Mouse (Mus musculus): Measurements from ENCODE around the gene Banf1. TPM values are rescaled to one million over a fixed set of nuclear protein-coding genes. Genes with fewer than 3 reads are reported as not detected.
"Not testable (repeated sequence)": the region's sequence is repeated elsewhere in the genome, so short reads cannot be mapped to it uniquely, and the experiment has no call there.

The Banf1 gene
- polyA plus RNA-seq, 1 experiment from 2014 or later, result 164 TPM

- DNase-seq (no peak), ATAC-seq (no peak; the same call in 1 of the 2 replicates)
- H3K4me2 ChIP-seq (ENCODE audit: low read depth, low read length), result peak overlapping the region; percentile 83
These were observed 41.4 kb upstream of the Banf1 start for GRCm38 (mm10) chr19:5408057-5409001.

GRCm38 (mm10) chr19:5407133-5407532, 40.2 kb upstream of the Banf1 start:
- Histone ChIP-seq H3K9me3 (ENCODE audit: low read length) (no peaks in the 10 kb centered on the region), H3K36me3 (replicated peaks; ENCODE audit: insufficient read depth, low read length) (no peaks in the 10 kb centered on the region), H3K27ac (ENCODE audit: low read depth) (peak overlapping the region; percentile 100), H3K27me3 (ENCODE audit: insufficient read depth, low read length) (no peaks in the 10 kb centered on the region), H3K9ac (replicated peaks) (peak overlapping the region; percentile 94), H3K4me1 (ENCODE audit: insufficient read depth) (peaks cover 21% of the 10 kb centered on the region), H3K4me2 (ENCODE audit: low read depth, low read length) (peak overlapping the region; percentile 83), H3K4me3 (ENCODE audit: low read depth, low read length) (peak overlapping the region; percentile 80)
- DNase-seq (peak; percentile 83), ATAC-seq (peak; percentile 78)
- 0 out of 2 replicates have a peak, but pooled peaks have one; percentile 20 for TF ChIP-seq EP300 (IDR thresholded peaks at IDR 0.05; ENCODE audit: low read depth)
- TF ChIP-seq CTCF (IDR thresholded peaks at IDR 0.05; ENCODE audit: low read depth), result peak; percentile 89
- 7% methylated on average over 7 of the region's 7 CpGs for WGBS (ENCODE audit: insufficient replicate concordance)

More at GRCm38 (mm10) chr19:5408057-5409001, 41.4 kb upstream of the Banf1 start:
- Histone ChIP-seq H3K9me3 (ENCODE audit: low read length) (no peaks in the 10 kb centered on the region), H3K4me3 (ENCODE audit: low read depth, low read length) (peak overlapping the region; percentile 80), H3K27me3 (ENCODE audit: insufficient read depth, low read length) (no peaks in the 10 kb centered on the region), H3K4me1 (ENCODE audit: insufficient read depth) (peaks cover 21% of the 10 kb centered on the region), H3K36me3 (replicated peaks; ENCODE audit: insufficient read depth, low read length) (no peaks in the 10 kb centered on the region), H3K27ac (ENCODE audit: low read depth) (peak overlapping the region; percentile 100), H3K9ac (replicated peaks) (no peak overlapping the region)
- WGBS (ENCODE audit: insufficient replicate concordance), result 70% methylated on average over 13 of the region's 13 CpGs
- TF ChIP-seq CTCF (IDR thresholded peaks at IDR 0.05; ENCODE audit: low read depth) (no peak), EP300 (IDR thresholded peaks at IDR 0.05; ENCODE audit: low read depth) (peak; percentile 42; the same call in 1 of the 2 replicates)

- peak; percentile 35 for TF ChIP-seq CTCF (IDR thresholded peaks at IDR 0.05; ENCODE audit: low read depth)
- H3K27me3 ChIP-seq (ENCODE audit: insufficient read depth, low read length); H3K36me3 ChIP-seq (replicated peaks; ENCODE audit: insufficient read depth, low read length); H3K9me3 ChIP-seq (ENCODE audit: low read length): not testable (repeated sequence)
- 15% methylated on average over 22 of the region's 25 CpGs for WGBS (ENCODE audit: insufficient replicate concordance)
- Histone ChIP-seq H3K4me2 (ENCODE audit: low read depth, low read length) (peak overlapping the region; percentile 83), H3K9ac (replicated peaks) (peak overlapping the region; percentile 94), H3K27ac (ENCODE audit: low read depth) (peak overlapping the region; percentile 100), H3K4me1 (ENCODE audit: insufficient read depth) (peaks cover 21% of the 10 kb centered on the region), H3K4me3 (ENCODE audit: low read depth, low read length) (peak overlapping the region; percentile 80)
- DNase-seq, result peak; percentile 76
- peak; percentile 83 for ATAC-seq
These were observed 39.7 kb upstream of the Banf1 start for GRCm38 (mm10) chr19:5406531-5407126.

GRCm38 (mm10) chr19:5405924-5406323, 39.0 kb upstream of the Banf1 start:
- TF ChIP-seq CTCF (IDR thresholded peaks at IDR 0.05; ENCODE audit: low read depth) (no peak), EP300 (IDR thresholded peaks at IDR 0.05; ENCODE audit: low read depth) (no peak)
- Histone ChIP-seq H3K4me1 (ENCODE audit: insufficient read depth) (peaks cover 21% of the 10 kb centered on the region), H3K9ac (replicated peaks) (peak overlapping the region; percentile 68), H3K27me3 (ENCODE audit: insufficient read depth, low read length) (no peaks in the 10 kb centered on the region), H3K27ac (ENCODE audit: low read depth) (peak overlapping the region; percentile 87), H3K36me3 (replicated peaks; ENCODE audit: insufficient read depth, low read length) (no peaks in the 10 kb centered on the region), H3K4me3 (ENCODE audit: low read depth, low read length) (peak overlapping the region; percentile 48), H3K9me3 (ENCODE audit: low read length) (no peaks in the 10 kb centered on the region), H3K4me2 (ENCODE audit: low read depth, low read length) (peak overlapping the region; percentile 66)
- WGBS (ENCODE audit: insufficient replicate concordance), result 22% methylated on average over 7 of the region's 7 CpGs
- ATAC-seq, result no peak
- no peak for DNase-seq

GRCm38 (mm10) chr19:5402293-5402692, 35.3 kb upstream of the Banf1 start, which contains the start of gene Tsga10ip:
TSS of gene Tsga10ip (minus strand) at chr19:5402526.
- DNase-seq (no peak), ATAC-seq (no peak)
- Histone ChIP-seq H3K4me2 (ENCODE audit: low read depth, low read length) (no peak within 1 kb of the TSS), H3K9me3 (ENCODE audit: low read length) (no peaks in the 10 kb centered on the region), H3K27me3 (ENCODE audit: insufficient read depth, low read length) (no peaks in the 10 kb centered on the region), H3K36me3 (replicated peaks; ENCODE audit: insufficient read depth, low read length) (no peaks in the 10 kb centered on the region), H3K4me1 (ENCODE audit: insufficient read depth) (peaks cover 5% of the 10 kb centered on the region), H3K4me3 (ENCODE audit: low read depth, low read length) (no peak within 1 kb of the TSS), H3K27ac (ENCODE audit: low read depth) (no peak within 1 kb of the TSS), H3K9ac (replicated peaks) (no peak within 1 kb of the TSS)
- 78% methylated on average over 8 of the region's 8 CpGs for WGBS (ENCODE audit: insufficient replicate concordance)
- no peak for TF ChIP-seq CTCF (IDR thresholded peaks at IDR 0.05; ENCODE audit: low read depth)
- TF ChIP-seq EP300 (IDR thresholded peaks at IDR 0.05; ENCODE audit: low read depth), result no peak

GRCm38 (mm10) chr19:5401073-5401472, 34.1 kb upstream of the Banf1 start:
- not testable (repeated sequence) for H3K4me3 ChIP-seq (ENCODE audit: low read depth, low read length); H3K4me2 ChIP-seq (ENCODE audit: low read depth, low read length); H3K36me3 ChIP-seq (replicated peaks; ENCODE audit: insufficient read depth, low read length); DNase-seq; H3K9ac ChIP-seq (replicated peaks); H3K9me3 ChIP-seq (ENCODE audit: low read length); ATAC-seq; H3K4me1 ChIP-seq (ENCODE audit: insufficient read depth); H3K27ac ChIP-seq (ENCODE audit: low read depth); H3K27me3 ChIP-seq (ENCODE audit: insufficient read depth, low read length)
- 76% methylated on average over 4 of the region's 4 CpGs for WGBS (ENCODE audit: insufficient replicate concordance)

All from liver, postnatal 0 days (tissue).